Mouse (Mus musculus): ENCODE results near the gene Prkn. TPM values are rescaled to one million over a fixed set of nuclear protein-coding genes. Genes with fewer than 3 reads are reported as not detected.
A peak's percentile ranks its signal among the peaks of the same experiment; 100 is the strongest.

Prkn gene
- polyA plus RNA-seq, 1 experiment from 2014 or later, result 0.64 TPM

DNA sequence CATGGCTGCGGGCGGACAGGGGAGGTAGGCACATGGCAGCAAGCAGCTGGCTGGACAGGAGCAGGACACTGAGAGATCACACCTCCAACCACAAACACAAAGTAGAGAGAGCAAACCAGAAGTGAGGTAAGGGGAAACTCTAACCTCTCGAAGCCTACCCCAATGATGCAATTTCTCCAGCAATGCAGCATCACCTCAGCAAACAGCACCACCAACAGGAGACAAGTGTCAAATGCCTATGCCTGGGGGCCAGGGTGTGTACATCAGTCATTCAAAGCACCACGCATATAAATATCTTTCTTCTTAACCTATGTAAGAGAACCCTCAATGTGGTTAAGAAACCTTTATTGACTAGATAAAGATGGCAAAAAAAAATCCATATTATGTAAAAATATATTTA lies 1046.8 kb downstream of the Prkn start:
- Histone ChIP-seq H3K27ac (no peak overlapping the region), H3K9ac (no peak overlapping the region), H3K27me3 (replicated peaks) (no peaks in the 10 kb centered on the region), H3K4me2 (no peak overlapping the region), H3K4me1 (no peaks in the 10 kb centered on the region), H3K36me3 (no peaks in the 10 kb centered on the region), H3K4me3 (no peak overlapping the region), H3K9me3 (replicated peaks) (no peaks in the 10 kb centered on the region)
- ATAC-seq, result no peak
- WGBS (ENCODE audit: insufficient replicate concordance), result 56% methylated on average over 4 of the region's 4 CpGs

GRCm38 (mm10) chr17:11887591-11888205 lies 1047.5 kb downstream of the Prkn start:
- H3K4me2 ChIP-seq, result no peak overlapping the region
- H3K9me3 ChIP-seq (replicated peaks), result no peaks in the 10 kb centered on the region
- no peak for ATAC-seq
- H3K27ac ChIP-seq, result no peak overlapping the region
- no peaks in the 10 kb centered on the region for H3K36me3 ChIP-seq
- no peak overlapping the region for H3K4me3 ChIP-seq
- 62% methylated on average over 12 of the region's 12 CpGs for WGBS (ENCODE audit: insufficient replicate concordance)
- H3K4me1 ChIP-seq, result no peaks in the 10 kb centered on the region
- H3K9ac ChIP-seq, result no peak overlapping the region
- H3K27me3 ChIP-seq (replicated peaks), result no peaks in the 10 kb centered on the region

GRCm38 (mm10) chr17:11888806-11889205 lies 1048.6 kb downstream of the Prkn start:
- WGBS (ENCODE audit: insufficient replicate concordance), result 64% methylated on average over 5 of the region's 5 CpGs
- H3K4me1 ChIP-seq, result no peaks in the 10 kb centered on the region
- H3K4me3 ChIP-seq, result no peak overlapping the region
- no peaks in the 10 kb centered on the region for H3K9me3 ChIP-seq (replicated peaks)
- H3K9ac ChIP-seq, result no peak overlapping the region
- no peak overlapping the region for H3K4me2 ChIP-seq
- H3K27me3 ChIP-seq (replicated peaks), result peaks cover under 1% of the 10 kb centered on the region; the same call in 1 of the 2 replicates
- ATAC-seq, result no peak
- H3K36me3 ChIP-seq, result no peaks in the 10 kb centered on the region
- H3K27ac ChIP-seq, result no peak overlapping the region

DNA sequence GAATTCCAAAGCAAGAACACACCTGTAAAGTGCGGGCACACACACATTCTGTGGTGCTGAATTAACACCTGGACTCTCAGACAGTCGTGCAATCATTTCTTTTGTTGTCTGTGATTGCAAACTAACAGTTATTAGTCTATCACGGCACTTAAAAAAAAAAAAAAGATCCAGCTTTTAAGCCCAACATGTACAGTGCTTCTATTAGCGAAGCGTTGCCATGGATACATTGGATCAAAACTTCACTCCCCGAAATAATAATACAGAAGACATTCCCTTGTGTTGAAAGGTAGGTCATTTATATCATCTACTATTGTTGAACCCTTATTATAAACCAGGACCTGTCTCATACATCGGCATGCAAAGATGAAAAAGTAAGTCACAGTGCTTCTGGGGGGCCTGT lies 1060.1 kb downstream of the Prkn start:
- no peak overlapping the region for H3K27ac ChIP-seq
- H3K9me3 ChIP-seq (replicated peaks), result no peaks in the 10 kb centered on the region
- no peaks in the 10 kb centered on the region for H3K4me1 ChIP-seq
- H3K4me2 ChIP-seq, result no peak overlapping the region
- WGBS (ENCODE audit: insufficient replicate concordance), result 72% methylated on average over 7 of the region's 7 CpGs
- no peak overlapping the region for H3K9ac ChIP-seq
- no peaks in the 10 kb centered on the region for H3K27me3 ChIP-seq (replicated peaks)
- H3K36me3 ChIP-seq, result no peaks in the 10 kb centered on the region
- no peak for ATAC-seq
- no peak overlapping the region for H3K4me3 ChIP-seq

- WGBS (ENCODE audit: insufficient replicate concordance), result 48% methylated on average over 3 of the region's 3 CpGs
- H3K27me3 ChIP-seq (replicated peaks), result no peaks in the 10 kb centered on the region
- H3K9me3 ChIP-seq (replicated peaks), result no peaks in the 10 kb centered on the region
Measured at GRCm38 (mm10) chr17:11901731-11902130, 1061.5 kb downstream of the Prkn start.

DNA sequence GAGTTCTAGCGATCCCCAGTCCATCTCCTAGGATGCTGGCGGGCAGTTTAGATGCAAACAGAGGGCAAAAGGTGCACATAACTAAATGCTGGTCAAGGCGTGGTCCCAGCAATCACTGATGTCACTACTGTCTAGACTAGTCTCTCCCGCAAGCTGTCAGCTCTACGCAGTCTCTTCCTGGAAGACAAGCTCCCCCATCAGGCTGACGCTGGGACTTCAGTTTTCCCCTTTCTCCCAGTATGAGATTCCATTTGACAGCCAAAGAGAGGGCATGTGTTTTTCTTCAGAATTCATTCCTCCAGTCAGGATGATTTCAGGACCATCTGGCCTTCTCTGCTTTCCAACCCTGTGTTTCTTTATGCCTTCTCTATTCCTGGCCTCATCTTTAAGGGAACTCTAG lies 1062.8 kb downstream of the Prkn start:
- no peak overlapping the region for H3K9ac ChIP-seq
- H3K9me3 ChIP-seq (replicated peaks), result no peaks in the 10 kb centered on the region
- H3K4me1 ChIP-seq, result no peaks in the 10 kb centered on the region
- WGBS (ENCODE audit: insufficient replicate concordance), result 31% methylated on average over 6 of the region's 6 CpGs
- H3K36me3 ChIP-seq, result no peaks in the 10 kb centered on the region
- no peak overlapping the region for H3K4me3 ChIP-seq
- no peak overlapping the region for H3K4me2 ChIP-seq
- H3K27ac ChIP-seq, result no peak overlapping the region
- ATAC-seq, result no peak
- no peaks in the 10 kb centered on the region for H3K27me3 ChIP-seq (replicated peaks)

More at GRCm38 (mm10) chr17:11901731-11902130, 1061.5 kb downstream of the Prkn start:
- no peak overlapping the region for H3K4me3 ChIP-seq
- no peak for ATAC-seq
- H3K4me2 ChIP-seq, result no peak overlapping the region
- H3K36me3 ChIP-seq, result no peaks in the 10 kb centered on the region
- no peaks in the 10 kb centered on the region for H3K4me1 ChIP-seq
- no peak overlapping the region for H3K9ac ChIP-seq
- H3K27ac ChIP-seq, result no peak overlapping the region

GRCm38 (mm10) chr17:11910668-11911398 lies 1070.6 kb downstream of the Prkn start:
- Histone ChIP-seq H3K4me3 (no peak overlapping the region), H3K27ac (no peak overlapping the region), H3K4me1 (no peaks in the 10 kb centered on the region), H3K36me3 (no peaks in the 10 kb centered on the region), H3K27me3 (replicated peaks) (peaks cover 47% of the 10 kb centered on the region), H3K9me3 (replicated peaks) (no peaks in the 10 kb centered on the region), H3K9ac (no peak overlapping the region), H3K4me2 (no peak overlapping the region)
- WGBS (ENCODE audit: insufficient replicate concordance), result 49% methylated on average over 8 of the region's 8 CpGs
- ATAC-seq, result no peak

- no peaks in the 10 kb centered on the region for H3K4me1 ChIP-seq
- H3K36me3 ChIP-seq, result no peaks in the 10 kb centered on the region
- no peak overlapping the region for H3K4me3 ChIP-seq
- peaks cover 48% of the 10 kb centered on the region for H3K27me3 ChIP-seq (replicated peaks)
- no peak overlapping the region for H3K27ac ChIP-seq
- H3K9ac ChIP-seq, result no peak overlapping the region
- H3K4me2 ChIP-seq, result no peak overlapping the region
- 61% methylated on average over 4 of the region's 4 CpGs for WGBS (ENCODE audit: insufficient replicate concordance)
- no peak for ATAC-seq
- H3K9me3 ChIP-seq (replicated peaks), result no peaks in the 10 kb centered on the region
Measured at GRCm38 (mm10) chr17:11912136-11912535, 1072.0 kb downstream of the Prkn start.

DNA sequence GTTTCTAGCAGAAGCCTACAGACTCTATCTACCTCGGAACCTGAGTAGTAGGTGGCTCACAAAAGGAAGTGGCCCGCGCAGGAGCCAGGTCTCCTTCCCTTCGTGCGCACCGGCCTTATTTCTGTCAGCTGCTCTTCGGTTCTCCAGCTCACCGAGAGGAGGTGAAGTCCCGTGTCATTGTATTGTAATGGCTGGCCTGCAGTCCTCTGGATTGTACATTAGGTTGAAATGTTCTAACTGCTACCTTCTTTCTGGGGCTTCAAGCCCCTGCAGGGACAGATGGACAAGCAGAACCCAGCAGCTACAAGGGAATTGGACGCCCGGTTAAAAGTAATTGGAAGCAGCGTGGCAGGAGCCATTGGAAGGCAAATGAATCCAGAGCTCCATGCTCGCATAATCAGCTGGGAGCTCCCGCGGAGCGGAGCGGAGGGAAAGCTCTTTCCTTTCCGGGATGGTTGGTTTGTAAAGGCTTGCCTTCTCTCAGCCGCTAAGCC lies 1072.7 kb downstream of the Prkn start:
- no peaks in the 10 kb centered on the region for H3K4me1 ChIP-seq
- H3K9me3 ChIP-seq (replicated peaks), result no peaks in the 10 kb centered on the region
- no peak overlapping the region for H3K27ac ChIP-seq
- ATAC-seq, result no peak
- H3K36me3 ChIP-seq, result no peaks in the 10 kb centered on the region
- H3K4me3 ChIP-seq, result no peak overlapping the region
- no peak overlapping the region for H3K9ac ChIP-seq
- peaks cover 48% of the 10 kb centered on the region for H3K27me3 ChIP-seq (replicated peaks)
- H3K4me2 ChIP-seq, result 0 out of 2 replicates have a peak overlapping the region, but pooled peaks have one; percentile 6
- WGBS (ENCODE audit: insufficient replicate concordance), result 5% methylated on average over 19 of the region's 19 CpGs

GRCm38 (mm10) chr17:11913620-11914019 lies 1073.4 kb downstream of the Prkn start:
- Histone ChIP-seq H3K4me1 (no peaks in the 10 kb centered on the region), H3K27me3 (replicated peaks) (peaks cover 51% of the 10 kb centered on the region), H3K4me2 (no peak overlapping the region), H3K9me3 (replicated peaks) (no peaks in the 10 kb centered on the region), H3K4me3 (no peak overlapping the region), H3K36me3 (no peaks in the 10 kb centered on the region), H3K9ac (no peak overlapping the region), H3K27ac (no peak overlapping the region)
- ATAC-seq, result no peak
- 12% methylated on average over 8 of the region's 8 CpGs for WGBS (ENCODE audit: insufficient replicate concordance)

GRCm38 (mm10) chr17:11914451-11914850 lies 1074.3 kb downstream of the Prkn start:
- H3K4me2 ChIP-seq, result no peak overlapping the region
- no peaks in the 10 kb centered on the region for H3K4me1 ChIP-seq
- H3K4me3 ChIP-seq, result no peak overlapping the region
- H3K36me3 ChIP-seq, result no peaks in the 10 kb centered on the region
- ATAC-seq, result no peak
- no peaks in the 10 kb centered on the region for H3K9me3 ChIP-seq (replicated peaks)
- H3K27me3 ChIP-seq (replicated peaks), result peaks cover 54% of the 10 kb centered on the region
- WGBS (ENCODE audit: insufficient replicate concordance), result 54% methylated on average over 5 of the region's 5 CpGs
- H3K27ac ChIP-seq, result no peak overlapping the region
- no peak overlapping the region for H3K9ac ChIP-seq

GRCm38 (mm10) chr17:11918123-11918801 lies 1078.1 kb downstream of the Prkn start:
- no peaks in the 10 kb centered on the region for H3K36me3 ChIP-seq
- H3K27me3 ChIP-seq (replicated peaks), result peaks cover 30% of the 10 kb centered on the region
- 47% methylated on average over 12 of the region's 12 CpGs for WGBS (ENCODE audit: insufficient replicate concordance)
- H3K4me3 ChIP-seq, result no peak overlapping the region
- H3K27ac ChIP-seq, result no peak overlapping the region
- no peaks in the 10 kb centered on the region for H3K9me3 ChIP-seq (replicated peaks)
- no peak overlapping the region for H3K4me2 ChIP-seq
- no peak overlapping the region for H3K9ac ChIP-seq
- no peaks in the 10 kb centered on the region for H3K4me1 ChIP-seq
- ATAC-seq, result no peak

Data from liver, embryonic 12.5 days (tissue).